Mouse (Mus musculus) liver, embryonic 14.5 days (tissue): ENCODE measurements at regions not wholly inside any gene's neighbourhood (a gene's known extent, or its start where the extent isn't known, plus 50 kb on each side); places are given as distances from the start of the nearest gene placed in this dataset.

Experiments used
- ATAC-seq: fragments of 200-750 bp; cut with Nextera tagmentation; 2 replicates; pipeline ENCODE4 v1.8.0; 2017; ENCODE audit warnings: moderate number of reproducible peaks, mild to moderate bottlenecking, moderate library complexity; ENCODE audit not compliant: insufficient read depth
- DNase-seq, 3 experiments: peaks; one replicate each; pipeline ENCODE4 v3.0.0-alpha.2; 2012 to 2013; ENCODE audit warnings: low read depth in 3 of 3, low spot score in 3 of 3
- H3K27ac ChIP-seq: fragments of 300-500 bp; sonication (generic); 2 replicates; pipeline ENCODE4 v1.5.1; 2014; ENCODE audit warnings: moderate library complexity, mild to moderate bottlenecking, control low read depth, inconsistent platforms
- H3K27me3 ChIP-seq: fragments of 300-500 bp; sonication (generic); 2 replicates; pipeline ENCODE4 v1.6.1; 2014; ENCODE audit warnings: mild to moderate bottlenecking, low read length, moderate library complexity; ENCODE audit not compliant: control insufficient read depth, insufficient read depth
- H3K36me3 ChIP-seq: fragments of 300-500 bp; sonication (generic); replicated peaks from 2 replicates; pipeline ENCODE4 v1.6.1; 2014; ENCODE audit warnings: low read depth; ENCODE audit not compliant: control insufficient read depth, insufficient read depth
- H3K4me1 ChIP-seq, 2 experiments: fragments of 200-500 bp in 1 of 2; fragments of 300-500 bp in 1 of 2; sonication (generic) in 1 of 2; replicated peaks; 2 replicates each; pipeline ENCODE4 v1.6.1; 2012 to 2014; ENCODE audit warnings: antibody characterized with exemption in 1 of 2, inconsistent platforms in 1 of 2, low read length in 1 of 2; ENCODE audit not compliant: control insufficient read depth in 2 of 2, insufficient read depth in 2 of 2
- H3K4me2 ChIP-seq: fragments of 300-500 bp; sonication (generic); 2 replicates; pipeline ENCODE4 v1.6.1; 2014; ENCODE audit warnings: low read depth, mild to moderate bottlenecking, control low read depth, moderate library complexity
- H3K4me3 ChIP-seq, 2 experiments: fragments of 200-500 bp in 1 of 2; fragments of 300-500 bp in 1 of 2; sonication (generic) in 1 of 2; 2 replicates each; pipeline ENCODE4 v1.5.1; 2012 to 2014; ENCODE audit warnings: low read depth in 2 of 2, low read length in 2 of 2, mild to moderate bottlenecking in 2 of 2, control low read depth in 1 of 2, inconsistent platforms in 1 of 2, moderate library complexity in 1 of 2; ENCODE audit not compliant: insufficient read depth in 1 of 2
- H3K9ac ChIP-seq: fragments of 300-500 bp; sonication (generic); replicated peaks from 2 replicates; pipeline ENCODE4 v1.6.1; 2014; ENCODE audit warnings: mild to moderate bottlenecking, control low read depth, moderate library complexity
- H3K9me3 ChIP-seq: fragments of 300-500 bp; sonication (generic); 2 replicates; pipeline ENCODE4 v1.6.1; 2016; ENCODE audit warnings: low read length, mixed read lengths; ENCODE audit not compliant: control insufficient read depth
- CTCF ChIP-seq: IDR thresholded peaks from 2 replicates; pipeline ENCODE4 v1.5.1; 2016; ENCODE audit warnings: antibody characterized with exemption, low read depth, control low read depth
- EP300 ChIP-seq: IDR thresholded peaks from 2 replicates; pipeline ENCODE4 v1.6.1; 2016; ENCODE audit warnings: antibody characterized with exemption, low read depth
- WGBS: fragments of 180-500 bp; shearing (Covaris S2); extraction: QIAGEN DNeasy Blood & Tissue Kit; methylation state at CpG from one replicate; pipeline ENCODE4 v1.1.7; 2014; ENCODE audit not compliant: insufficient replicate concordance; 5-methylcytosine and 5-hydroxymethylcytosine counted together

- TF ChIP-seq CTCF = no peak
- TF ChIP-seq EP300 = no peak
- Histone ChIP-seq H3K36me3 (no peaks in the 10 kb centered on the region), H3K9ac (no peak overlapping the region), H3K9me3 (no peaks in the 10 kb centered on the region), H3K4me2 (no peak overlapping the region), H3K27ac (no peak overlapping the region), H3K4me1 (no peaks in the 10 kb centered on the region), H3K27me3 (no peaks in the 10 kb centered on the region), H3K4me3 (no peak overlapping the region)
- WGBS = 67% methylated on average over 3 of the region's 3 CpGs
- no peak for DNase-seq
- no peak for ATAC-seq
These were observed 687.0 kb upstream of the Vrk2 start for GRCm38 (mm10) chr11:27280791-27281190.

- 4% methylated on average over 1 of the region's 1 CpGs for WGBS
- no peak overlapping the region for H3K9ac ChIP-seq
- DNase-seq = no peak
- no peak overlapping the region for H3K4me2 ChIP-seq
- no peak for TF ChIP-seq EP300
- peak; percentile 32 for TF ChIP-seq CTCF
- H3K4me1 ChIP-seq = no peaks in the 10 kb centered on the region
- H3K36me3 ChIP-seq = no peaks in the 10 kb centered on the region
- no peak for ATAC-seq
- no peaks in the 10 kb centered on the region for H3K27me3 ChIP-seq
- no peaks in the 10 kb centered on the region for H3K9me3 ChIP-seq
- H3K4me3 ChIP-seq = no peak overlapping the region
- H3K27ac ChIP-seq = no peak overlapping the region
These were observed 670.5 kb upstream of the Vrk2 start for GRCm38 (mm10) chr11:27264253-27264652.

- H3K9ac ChIP-seq = no peak overlapping the region
- no peak for DNase-seq
- no peaks in the 10 kb centered on the region for H3K27me3 ChIP-seq
- no peaks in the 10 kb centered on the region for H3K36me3 ChIP-seq
- TF ChIP-seq CTCF (no peak), EP300 (no peak)
- WGBS = 88% methylated on average over 1 of the region's 1 CpGs
- no peak overlapping the region for H3K4me3 ChIP-seq
- H3K27ac ChIP-seq = no peak overlapping the region
- H3K4me2 ChIP-seq = no peak overlapping the region
- H3K9me3 ChIP-seq = no peaks in the 10 kb centered on the region
- H3K4me1 ChIP-seq = no peaks in the 10 kb centered on the region
- ATAC-seq = no peak
These were observed 664.7 kb upstream of the Vrk2 start for GRCm38 (mm10) chr11:27258521-27258920.

- WGBS = 71% methylated on average over 1 of the region's 1 CpGs
- H3K4me2 ChIP-seq = no peak overlapping the region
- H3K27me3 ChIP-seq = no peaks in the 10 kb centered on the region
- H3K4me1 ChIP-seq = no peaks in the 10 kb centered on the region
- no peak overlapping the region for H3K27ac ChIP-seq
- TF ChIP-seq EP300 (no peak), CTCF (no peak)
- no peak overlapping the region for H3K4me3 ChIP-seq
- H3K9ac ChIP-seq = no peak overlapping the region
- H3K36me3 ChIP-seq = no peaks in the 10 kb centered on the region
- H3K9me3 ChIP-seq = no peaks in the 10 kb centered on the region
- no peak for ATAC-seq
- no peak for DNase-seq
These were observed 642.1 kb upstream of the Vrk2 start for GRCm38 (mm10) chr11:27235884-27236283.

GRCm38 (mm10) chr11:27226454-27226853 is 632.7 kb upstream of the Vrk2 start:
- no peak for TF ChIP-seq EP300
- no peak for TF ChIP-seq CTCF
- Histone ChIP-seq H3K4me3 (no peak overlapping the region), H3K36me3 (no peaks in the 10 kb centered on the region), H3K9me3 (no peaks in the 10 kb centered on the region), H3K27ac (no peak overlapping the region), H3K27me3 (no peaks in the 10 kb centered on the region), H3K4me1 (no peaks in the 10 kb centered on the region), H3K4me2 (no peak overlapping the region), H3K9ac (no peak overlapping the region)
- ATAC-seq (no peak), DNase-seq (no peak)

- DNase-seq (no peak), ATAC-seq (no peak)
- TF ChIP-seq CTCF = no peak
- TF ChIP-seq EP300 = no peak
- 30% methylated on average over 3 of the region's 3 CpGs for WGBS
- H3K4me3 ChIP-seq = no peak overlapping the region
- no peak overlapping the region for H3K27ac ChIP-seq
- no peaks in the 10 kb centered on the region for H3K27me3 ChIP-seq
- H3K9me3 ChIP-seq = no peaks in the 10 kb centered on the region
- no peak overlapping the region for H3K4me2 ChIP-seq
- H3K4me1 ChIP-seq = no peaks in the 10 kb centered on the region
- no peaks in the 10 kb centered on the region for H3K36me3 ChIP-seq
- no peak overlapping the region for H3K9ac ChIP-seq
These were observed 628.6 kb upstream of the Vrk2 start for GRCm38 (mm10) chr11:27222436-27222835.
